Mouse (Mus musculus) bone marrow, adult 2 months (tissue): ENCODE measurements at regions not wholly inside any gene's neighbourhood (a gene's known extent, or its start where the extent isn't known, plus 50 kb on each side); places are given as distances from the start of the nearest gene placed in this dataset.

ENCODE experiments used
- H3K27ac ChIP-seq: fragments of 200-500 bp; 2 replicates; pipeline ENCODE4 v1.5.1; 2012; ENCODE audit warnings: low read depth, mild to moderate bottlenecking, control low read depth, inconsistent platforms, low read length; ENCODE audit not compliant: control insufficient read depth, poor library complexity, insufficient read depth
- H3K4me1 ChIP-seq: fragments of 200-500 bp; 2 replicates; pipeline ENCODE4 v1.6.1; 2011; ENCODE audit warnings: low read length; ENCODE audit not compliant: control insufficient read depth, insufficient read depth
- H3K4me3 ChIP-seq: fragments of 200-500 bp; replicated peaks from 2 replicates; pipeline ENCODE3; 2011; ENCODE audit warnings: mild to moderate bottlenecking, low read depth, low read length, control low read depth; ENCODE audit not compliant: control insufficient read depth
- CTCF ChIP-seq: fragments of 200-500 bp; IDR thresholded peaks from 2 replicates; pipeline ENCODE4 v1.5.1; 2011; ENCODE audit warnings: low read length, control low read depth; ENCODE audit not compliant: control insufficient read depth, insufficient read depth
- POLR2A ChIP-seq: fragments of 200-500 bp; IDR thresholded peaks from 2 replicates; pipeline ENCODE4 v1.6.1; 2011; ENCODE audit warnings: low read depth, mild to moderate bottlenecking, control low read depth, low read length, borderline replicate concordance; ENCODE audit not compliant: control insufficient read depth
- WGBS: fragments of 180-500 bp; shearing (Covaris S2); methylation state at CpG from one replicate; pipeline ENCODE4 v1.1.7; 2018; 5-methylcytosine and 5-hydroxymethylcytosine counted together

DNA sequence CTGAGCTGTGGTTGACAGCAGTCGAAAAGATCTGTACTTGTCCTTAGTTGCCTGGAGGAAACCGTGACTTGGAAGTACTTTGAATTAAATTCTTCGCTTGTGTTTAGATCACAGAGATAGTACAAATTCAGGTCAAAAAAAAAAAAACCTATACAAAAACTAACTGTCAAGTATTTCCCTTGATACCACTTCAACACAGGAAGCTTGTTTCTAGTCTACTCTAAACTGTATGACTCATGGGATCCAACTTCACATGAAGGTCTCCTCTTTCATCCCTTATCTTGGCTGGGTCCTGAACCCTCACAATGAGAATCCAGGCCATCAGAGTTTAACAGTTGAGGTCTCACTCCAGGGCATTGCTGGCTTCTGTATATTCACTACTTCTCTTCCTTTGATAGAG is 54.8 kb downstream of the Tmem30b start:
- Histone ChIP-seq H3K4me1 (no peaks in the 10 kb centered on the region), H3K27ac (no peak overlapping the region), H3K4me3 (no peak overlapping the region)
- 80% methylated on average over 3 of the region's 3 CpGs for WGBS
- TF ChIP-seq POLR2A, result no peak
- TF ChIP-seq CTCF, result no peak

DNA sequence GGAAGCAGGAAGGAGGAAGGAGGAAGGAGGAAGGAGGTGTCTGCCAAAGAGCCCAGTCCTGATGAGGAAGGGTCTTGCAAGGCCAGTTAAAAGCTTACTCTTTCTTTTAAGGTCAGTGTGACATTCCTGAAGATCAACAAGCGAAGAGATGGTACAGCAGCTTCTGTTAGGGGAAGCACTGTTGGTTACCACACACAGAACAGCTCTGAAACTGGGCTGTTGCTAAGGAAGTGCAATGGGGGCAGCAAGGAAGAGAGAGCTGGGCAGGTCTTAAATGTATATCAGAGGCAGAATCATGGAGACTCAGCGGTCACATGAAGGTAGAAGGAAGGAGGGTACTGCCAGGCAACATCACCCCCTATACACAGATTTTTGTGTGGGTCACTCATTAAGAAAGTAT is 63.3 kb downstream of the Tmem30b start:
- H3K27ac ChIP-seq, result no peak overlapping the region
- H3K4me3 ChIP-seq, result no peak overlapping the region
- TF ChIP-seq POLR2A (no peak), CTCF (no peak)
- peaks cover 1% of the 10 kb centered on the region; the same call in 1 of the 2 replicates for H3K4me1 ChIP-seq
- 34% methylated on average over 2 of the region's 2 CpGs for WGBS

DNA sequence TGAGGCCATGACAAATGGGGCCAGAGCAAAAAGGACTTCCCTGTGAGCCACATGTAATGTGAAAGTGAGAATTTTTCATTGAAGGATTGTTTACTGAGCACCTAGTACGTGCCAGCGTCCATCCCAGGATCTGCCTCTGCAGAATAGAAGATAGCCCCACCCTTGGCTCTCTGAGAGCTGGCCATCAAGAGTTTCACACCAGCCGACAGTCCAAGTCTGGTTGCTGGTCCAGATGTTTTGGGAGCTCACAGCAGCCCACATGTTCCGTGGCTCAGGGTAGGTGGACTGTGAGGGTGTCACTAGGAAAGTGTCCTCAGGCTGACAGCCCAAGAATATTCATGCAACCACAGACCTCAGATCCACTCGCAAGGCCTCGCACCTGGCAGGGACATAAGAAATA is 63.9 kb downstream of the Tmem30b start:
- 73% methylated on average over 6 of the region's 6 CpGs for WGBS
- no peak overlapping the region for H3K4me3 ChIP-seq

DNA sequence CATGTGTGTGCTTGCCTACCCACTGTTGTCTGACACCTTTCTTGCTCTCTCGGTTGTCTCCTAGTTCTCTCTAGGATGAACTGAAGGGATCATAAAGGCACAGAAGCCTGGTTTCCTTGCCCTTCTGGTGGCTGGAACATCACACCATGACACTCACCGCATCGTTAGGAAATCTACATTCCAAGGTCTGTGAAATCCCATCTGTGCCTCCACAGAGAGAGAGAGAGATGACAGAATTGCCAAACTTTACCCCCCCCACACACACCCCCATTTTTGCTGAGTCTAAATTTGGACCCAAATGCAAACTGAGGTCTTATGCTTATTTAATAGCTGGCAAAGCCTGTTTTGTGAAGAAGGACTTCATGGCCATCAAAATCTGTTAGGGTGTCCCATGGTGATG is 64.5 kb downstream of the Tmem30b start:
- WGBS, result 75% methylated on average over 3 of the region's 3 CpGs
- H3K4me3 ChIP-seq, result no peak overlapping the region
- TF ChIP-seq CTCF (no peak), POLR2A (no peak)
- H3K4me1 ChIP-seq, result peaks cover 1% of the 10 kb centered on the region; the same call in 1 of the 2 replicates
- no peak overlapping the region for H3K27ac ChIP-seq

More for the DNA sequence above, 63.9 kb downstream of the Tmem30b start:
- Histone ChIP-seq H3K4me1 (peaks cover 1% of the 10 kb centered on the region; the same call in 1 of the 2 replicates), H3K27ac (no peak overlapping the region)
- TF ChIP-seq POLR2A (no peak), CTCF (no peak)

DNA sequence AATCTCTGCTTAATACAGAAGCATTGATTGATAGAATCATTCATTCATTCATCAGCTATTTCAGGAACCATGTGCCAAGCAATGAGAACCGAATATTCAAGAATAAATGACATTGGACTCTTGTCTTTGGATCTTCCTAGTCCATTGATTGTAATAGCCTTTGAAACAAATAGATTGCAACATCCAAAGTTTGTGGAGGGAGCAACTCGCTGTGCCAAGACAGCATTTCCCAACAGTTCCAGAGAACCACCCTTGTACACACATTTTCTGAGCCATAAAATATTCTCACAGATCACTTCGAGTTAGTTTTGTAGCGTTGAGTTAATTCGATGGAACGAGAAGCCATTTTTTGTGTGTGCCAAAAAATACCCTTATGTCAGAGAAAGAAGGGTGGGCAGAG is 65.0 kb downstream of the Tmem30b start:
- peaks cover 1% of the 10 kb centered on the region; the same call in 1 of the 2 replicates for H3K4me1 ChIP-seq
- no peak overlapping the region for H3K27ac ChIP-seq
- H3K4me3 ChIP-seq, result no peak overlapping the region
- 74% methylated on average over 6 of the region's 6 CpGs for WGBS
- TF ChIP-seq CTCF, result no peak
- no peak for TF ChIP-seq POLR2A

DNA sequence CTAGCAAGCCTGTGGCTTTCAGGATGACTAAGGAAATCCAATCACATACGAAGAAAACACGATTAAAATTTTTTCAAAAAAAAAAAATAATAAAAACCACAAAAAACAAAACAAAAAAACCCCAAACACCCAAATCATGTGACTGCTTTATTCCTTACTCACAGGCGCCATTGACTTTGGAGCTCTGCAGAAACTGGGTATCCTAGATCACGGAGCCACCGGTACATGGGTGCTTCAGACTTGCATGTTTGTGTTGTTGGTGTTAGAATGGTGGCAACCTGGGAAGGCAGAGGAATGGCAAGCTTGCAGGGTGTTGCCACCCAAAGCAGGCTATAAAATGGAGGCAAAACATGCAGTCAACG is 65.6 kb downstream of the Tmem30b start:
- Histone ChIP-seq H3K27ac (no peak overlapping the region), H3K4me3 (no peak overlapping the region), H3K4me1 (peaks cover 1% of the 10 kb centered on the region; the same call in 1 of the 2 replicates)
- WGBS, result 72% methylated on average over 6 of the region's 6 CpGs
- TF ChIP-seq POLR2A, result no peak
- no peak for TF ChIP-seq CTCF

DNA sequence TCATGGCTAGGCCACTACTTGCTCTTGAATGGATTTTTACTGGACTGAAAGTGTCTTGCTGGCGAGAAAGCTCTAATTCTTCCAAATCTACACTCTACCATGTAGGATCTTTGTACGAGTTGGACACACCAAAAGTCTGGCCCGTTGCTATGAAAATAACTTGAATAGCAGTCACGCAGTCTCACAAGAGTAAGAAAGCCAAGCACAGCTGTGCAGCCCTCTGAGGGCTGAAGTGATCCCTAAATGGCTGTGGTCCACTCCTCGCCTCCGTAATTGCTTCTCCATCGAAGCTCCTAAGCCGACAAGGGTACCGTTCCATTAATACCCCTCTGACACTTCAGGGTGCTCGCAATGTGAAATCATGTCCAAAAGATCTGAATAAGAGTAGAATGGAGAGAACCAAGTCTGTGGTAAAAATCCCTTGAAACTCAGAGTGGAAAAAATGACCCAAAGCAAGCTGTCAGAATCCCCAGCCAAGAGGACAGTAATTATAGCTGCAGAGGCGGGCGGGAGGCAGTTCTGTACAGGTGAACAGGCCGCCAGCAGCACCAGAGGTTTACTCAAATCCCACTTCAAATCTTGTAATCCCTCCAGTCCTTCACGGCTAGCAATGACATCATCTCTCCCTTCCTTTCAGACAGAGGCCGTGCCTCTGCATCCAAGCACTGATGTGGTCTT is 66.1 kb downstream of the Tmem30b start:
- Histone ChIP-seq H3K4me1 (peaks cover 1% of the 10 kb centered on the region; the same call in 1 of the 2 replicates), H3K27ac (no peak overlapping the region), H3K4me3 (no peak overlapping the region)
- no peak for TF ChIP-seq POLR2A
- no peak for TF ChIP-seq CTCF
- WGBS, result 81% methylated on average over 15 of the region's 15 CpGs

DNA sequence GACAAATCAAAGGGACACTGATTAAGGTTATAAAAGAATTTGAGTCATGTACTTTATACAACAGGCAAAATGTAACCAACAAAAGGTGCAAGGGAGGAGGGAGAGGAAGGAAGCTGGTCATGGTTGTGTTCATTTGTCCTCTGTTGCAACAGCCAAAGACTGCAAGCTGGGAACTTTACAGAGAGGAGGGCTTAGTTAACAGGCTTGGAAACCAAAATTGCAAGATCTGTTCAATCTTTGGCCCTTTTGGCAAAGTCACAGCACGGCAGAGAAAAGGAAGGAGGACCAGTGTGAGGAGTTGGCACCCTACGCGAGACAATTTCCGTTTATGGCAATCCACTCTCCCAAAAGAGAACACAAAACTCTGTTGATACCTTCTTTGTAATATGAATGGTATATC is 67.6 kb downstream of the Tmem30b start:
- H3K4me3 ChIP-seq, result no peak overlapping the region
- TF ChIP-seq POLR2A, result no peak
- TF ChIP-seq CTCF, result no peak
- 37% methylated on average over 4 of the region's 4 CpGs for WGBS
- H3K27ac ChIP-seq, result no peak overlapping the region
- H3K4me1 ChIP-seq, result peaks cover 1% of the 10 kb centered on the region; the same call in 1 of the 2 replicates

DNA sequence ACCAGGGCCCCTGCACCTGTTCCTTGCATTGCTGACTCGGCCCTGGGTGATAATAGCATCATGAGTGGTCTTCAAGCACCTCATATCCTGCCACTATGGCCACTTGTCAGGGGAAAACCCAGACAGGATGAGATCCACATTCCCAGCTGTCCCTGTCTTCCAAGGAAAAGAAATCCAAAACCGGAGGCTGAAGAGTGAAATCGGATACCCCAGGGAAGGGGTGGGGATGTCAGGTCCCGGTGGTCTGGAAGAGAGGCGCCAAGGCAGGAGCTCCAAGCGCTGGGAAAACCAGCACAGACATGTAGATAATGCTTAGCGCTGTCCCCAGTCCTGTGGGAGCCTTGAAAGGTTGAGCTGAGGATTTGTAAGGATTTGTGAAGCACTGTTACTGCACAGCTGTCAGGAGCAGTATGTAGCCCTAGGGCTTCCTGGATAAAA is 69.8 kb downstream of the Tmem30b start:
- Histone ChIP-seq H3K4me1 (no peaks in the 10 kb centered on the region), H3K4me3 (no peak overlapping the region), H3K27ac (no peak overlapping the region)
- TF ChIP-seq POLR2A (no peak), CTCF (no peak)
- WGBS, result 79% methylated on average over 7 of the region's 7 CpGs
